Mouse (Mus musculus) gastrocnemius, postnatal 10 days (tissue): ENCODE data around the gene Moxd2. TPM values are rescaled to one million over a fixed set of nuclear protein-coding genes. Genes with fewer than 3 reads are reported as not detected.

Experiments used
- DNase-seq: peaks from one replicate; pipeline ENCODE4 v3.0.0; 2021; ENCODE audit warnings: mixed read lengths
- long read RNA-seq, 2 experiments: library from polyadenylated mRNA; stranded (forward); transcript quantifications; one replicate each; pipeline ENCODE4 v2.0.0; 2021
- total RNA-seq, 2 experiments: library from RNA; stranded (reverse); gene quantifications; 2 replicates each; pipeline ENCODE4 v1.2.3; 2021

Moxd2 gene
- not detected for total RNA-seq
- long read RNA-seq, experiment 1, result 0 reads
- long read RNA-seq, experiment 2, result 0 reads

DNA sequence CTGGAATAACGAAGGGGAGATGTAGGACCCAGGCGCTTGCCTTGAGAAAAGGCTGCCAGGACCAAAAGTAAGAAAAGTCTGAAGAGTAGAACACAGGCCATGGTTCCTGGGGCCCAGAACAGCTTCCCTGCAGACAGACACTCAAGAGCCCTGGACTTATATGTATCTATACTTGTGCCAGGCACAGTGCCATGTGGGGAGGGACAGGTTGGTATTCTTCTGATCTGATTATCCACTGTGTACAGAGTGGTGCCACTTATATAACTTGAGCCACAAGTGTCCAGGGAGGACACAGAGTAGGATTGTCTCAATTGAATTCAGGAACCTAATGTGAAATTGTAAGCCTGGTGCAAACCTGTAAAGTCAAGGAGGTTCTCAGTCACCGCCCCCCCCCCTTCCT is at the start of gene Moxd2:
TSS of gene Moxd2 (minus strand) at position 101 of the 400 bp plus-strand sequence.
- DNase-seq, result no peak

DNA sequence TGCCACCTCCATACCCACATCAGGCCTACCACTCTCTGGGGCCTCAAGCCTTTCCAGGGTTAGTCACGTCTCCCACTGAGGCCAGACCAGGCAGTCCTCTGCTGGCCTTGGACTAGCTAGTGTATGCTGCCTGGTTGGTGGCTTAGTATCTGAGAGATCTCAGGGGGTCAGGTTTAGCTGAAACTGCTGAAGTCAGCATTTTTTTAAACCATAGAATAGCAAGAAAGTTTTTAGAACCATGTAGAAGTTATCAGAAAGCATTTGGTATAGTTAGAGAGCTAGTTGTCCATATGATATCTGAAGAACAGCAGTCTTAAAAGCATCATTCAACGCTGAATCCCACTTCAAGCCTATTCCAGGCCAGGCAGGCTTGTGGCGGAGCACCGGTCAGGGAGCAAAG is 32.7 kb upstream of the Moxd2 start:
- no peak for DNase-seq

DNA sequence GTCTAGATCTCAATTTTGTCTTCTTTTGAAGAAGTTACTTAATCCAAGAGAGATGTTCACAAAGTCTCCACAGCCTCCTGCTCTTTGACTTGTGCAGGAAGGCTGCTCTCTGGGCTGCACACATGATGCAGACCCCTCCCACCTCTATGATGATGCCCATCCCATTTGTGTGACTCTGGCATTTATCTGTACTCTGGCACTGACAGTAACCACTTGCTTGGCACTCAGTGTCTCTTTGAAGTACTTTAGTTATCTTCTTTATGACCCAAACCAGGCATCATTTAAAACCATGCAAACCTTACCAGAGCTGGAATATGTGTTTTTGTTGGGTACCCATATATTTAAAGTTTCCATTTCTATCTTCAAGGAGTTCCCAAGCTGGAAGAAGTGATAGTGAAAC is 13.0 kb upstream of the Moxd2 start, which contains the start of gene Prss58:
TSS of gene Prss58 (minus strand) at position 101 of the 400 bp plus-strand sequence.
- DNase-seq, result no peak

DNA sequence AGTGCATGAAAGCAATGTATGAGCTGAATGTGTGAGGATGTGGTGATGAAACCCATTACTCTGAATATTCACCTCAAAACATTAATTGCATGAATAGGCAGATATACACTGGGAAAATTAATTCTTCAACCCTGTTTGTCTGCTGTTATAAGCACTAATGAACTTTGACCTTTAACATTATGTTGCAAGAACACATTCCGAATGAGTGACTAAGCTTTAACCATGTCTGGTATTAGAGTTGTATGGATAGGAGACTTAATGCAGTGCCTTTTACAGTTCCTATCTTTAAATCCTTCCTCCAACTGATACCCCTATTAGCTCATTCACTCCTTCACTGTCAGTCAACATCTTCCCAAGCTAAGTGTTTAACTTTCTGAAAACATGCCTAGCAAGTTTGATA is 7.4 kb upstream of the Moxd2 start:
- DNase-seq, result no peak

DNA sequence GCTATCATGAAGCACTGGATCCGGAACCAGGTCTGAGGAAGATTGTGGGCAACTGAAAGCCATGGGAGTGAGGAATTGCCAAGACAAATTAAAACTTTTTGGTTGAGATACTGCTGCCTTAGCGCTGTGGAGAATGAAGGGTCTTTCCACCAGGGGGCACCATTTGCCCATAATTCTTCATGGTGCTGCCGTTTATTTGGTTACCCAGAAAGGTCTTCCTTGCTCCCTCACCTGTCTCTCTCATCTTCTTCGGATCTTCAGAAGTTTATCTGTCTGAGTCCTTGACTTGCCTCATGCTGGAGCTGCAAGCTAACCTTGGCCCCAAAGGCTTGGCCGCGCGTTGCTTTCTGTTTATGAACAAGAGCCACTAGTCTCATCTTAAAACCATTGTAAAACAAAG is 6.3 kb upstream of the Moxd2 start:
- DNase-seq, result peak; percentile 8

DNA sequence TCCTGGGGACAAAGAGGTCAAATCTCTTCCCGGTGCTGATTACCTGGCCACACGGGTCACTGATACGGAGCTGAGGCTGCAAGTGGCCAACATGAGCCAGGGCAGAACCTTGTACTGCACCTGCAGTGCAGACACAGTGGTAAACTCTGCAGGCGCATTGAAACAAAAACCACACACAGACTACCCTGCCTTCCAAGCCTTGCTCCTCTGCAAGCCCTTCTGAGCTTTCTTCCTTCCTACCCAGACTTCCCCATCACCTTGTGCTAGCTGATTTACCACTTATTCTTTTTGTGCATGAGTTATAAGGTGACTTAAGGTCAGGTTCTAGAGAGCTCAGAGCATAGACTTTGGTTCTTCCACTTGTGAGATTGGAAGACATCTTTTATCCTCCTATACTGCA is 4.5 kb upstream of the Moxd2 start:
- no peak for DNase-seq

DNA sequence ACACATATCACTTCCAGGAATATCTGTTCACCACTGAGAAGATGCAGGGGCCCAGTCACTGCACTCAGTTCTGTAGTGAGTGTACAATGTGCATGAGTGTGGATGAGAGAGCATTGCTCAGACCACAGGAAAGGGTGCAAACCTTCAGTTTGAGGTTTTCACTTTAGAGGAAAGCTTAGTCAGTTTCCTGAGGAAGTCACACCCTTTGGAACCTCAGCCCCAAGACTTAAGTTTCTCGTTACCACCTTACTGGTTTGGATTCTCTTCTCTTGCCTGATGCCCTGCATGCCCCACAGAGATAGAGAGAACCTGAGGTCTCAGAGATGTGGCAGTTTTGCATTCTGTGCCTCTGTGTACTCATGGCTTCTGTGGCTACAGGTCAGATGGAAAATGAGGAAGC is 3.7 kb upstream of the Moxd2 start:
- DNase-seq, result no peak

DNA sequence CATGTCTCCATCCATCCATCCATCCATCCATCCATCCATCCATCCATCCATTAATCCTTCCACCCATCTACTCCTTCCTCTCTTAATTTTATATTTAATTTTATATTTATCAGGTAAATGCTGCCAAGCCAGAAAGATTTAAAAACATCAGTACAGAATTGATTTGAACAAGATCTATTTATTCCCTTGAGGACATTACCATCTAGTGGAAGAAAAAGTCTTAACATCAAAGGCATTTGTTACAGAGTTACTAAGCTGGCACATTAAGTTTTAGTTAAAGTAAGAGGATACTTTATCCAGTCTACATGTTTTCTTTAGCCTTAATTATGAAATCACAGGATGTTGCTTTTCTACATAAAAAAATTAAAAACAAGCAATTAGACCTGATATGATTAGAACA is 42.0 kb downstream of the Moxd2 start:
- DNase-seq, result no peak

Other genes starting within 250 kb of the Moxd2 start
- gene Prss58, start 12.9 kb upstream of the Moxd2 start, total RNA-seq, result not detected
- gene 1700074P13Rik, start 53.1 kb upstream of the Moxd2 start, total RNA-seq, result not detected
- gene Gm4744, start 64.4 kb upstream of the Moxd2 start, total RNA-seq, result not detected
- gene 1810009J06Rik, start 77.3 kb upstream of the Moxd2 start, total RNA-seq, result not detected
- not detected for gene Gm2663, start 112.0 kb upstream of the Moxd2 start, total RNA-seq
- not detected for gene 2210010C04Rik, start 148.0 kb upstream of the Moxd2 start, total RNA-seq